Mouse (Mus musculus): Measurements from ENCODE around the gene Clpx. TPM values are rescaled to one million over a fixed set of nuclear protein-coding genes. Genes with fewer than 3 reads are reported as not detected.

The Clpx gene
- polyA plus RNA-seq, 1 experiment from 2014 or later, result 48.5 TPM

DNA sequence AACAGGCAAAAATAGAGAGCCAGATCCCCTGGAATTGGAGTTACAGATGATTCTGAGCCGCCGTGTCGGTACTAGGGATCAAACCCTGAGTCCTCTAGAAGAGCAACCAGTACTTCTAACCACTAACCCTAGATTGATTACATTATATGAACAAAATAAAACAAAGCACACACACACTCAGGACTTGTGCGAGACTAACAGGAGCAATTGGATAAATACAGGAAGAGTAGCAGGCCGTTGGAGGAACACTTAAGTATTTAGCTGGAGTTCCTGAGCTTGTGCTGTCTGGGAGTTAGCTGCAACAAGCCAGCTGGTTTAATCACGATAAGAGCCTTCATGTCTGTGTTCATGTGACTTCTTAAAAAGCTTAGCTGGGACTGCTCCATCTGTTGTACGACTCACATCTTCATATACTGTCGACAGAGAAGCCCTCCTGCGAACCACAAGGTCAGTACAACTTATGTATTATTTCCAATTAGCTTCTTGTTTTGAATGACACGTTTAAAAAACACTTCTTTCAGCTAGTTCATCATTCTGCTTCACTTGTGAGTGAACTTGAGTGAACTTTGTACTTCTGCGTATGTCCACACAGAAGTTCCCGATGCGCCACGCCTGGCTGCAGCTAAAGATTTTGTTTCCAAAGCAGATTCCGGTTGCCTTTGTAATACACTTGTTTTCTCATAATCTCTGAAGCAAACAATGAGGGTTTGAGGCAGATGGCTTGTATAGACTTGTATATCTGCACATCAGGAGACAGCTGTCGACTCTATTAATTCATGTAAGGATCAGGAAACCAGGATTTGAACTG lies 66.8 kb downstream of the Clpx start, which contains the start of gene Ubap1l:
Gene Ubap1l, plus strand, starts transcription at position 401 of the 808 bp plus-strand sequence.
- no peaks in the 10 kb centered on the region for H3K9me3 ChIP-seq
- WGBS, result 70% methylated on average over 16 of the region's 16 CpGs
- H3K27ac ChIP-seq, result no peak within 1 kb of the TSS
- H3K4me2 ChIP-seq (replicated peaks), result no peak within 1 kb of the TSS
- ATAC-seq, result no peak
- H3K27me3 ChIP-seq (replicated peaks), result no peaks in the 10 kb centered on the region
- no peaks in the 10 kb centered on the region for H3K4me1 ChIP-seq (replicated peaks)
- H3K4me3 ChIP-seq (replicated peaks), result no peak within 1 kb of the TSS
- H3K9ac ChIP-seq, result no peak within 1 kb of the TSS
- H3K36me3 ChIP-seq, result peaks cover 21% of the 10 kb centered on the region

DNA sequence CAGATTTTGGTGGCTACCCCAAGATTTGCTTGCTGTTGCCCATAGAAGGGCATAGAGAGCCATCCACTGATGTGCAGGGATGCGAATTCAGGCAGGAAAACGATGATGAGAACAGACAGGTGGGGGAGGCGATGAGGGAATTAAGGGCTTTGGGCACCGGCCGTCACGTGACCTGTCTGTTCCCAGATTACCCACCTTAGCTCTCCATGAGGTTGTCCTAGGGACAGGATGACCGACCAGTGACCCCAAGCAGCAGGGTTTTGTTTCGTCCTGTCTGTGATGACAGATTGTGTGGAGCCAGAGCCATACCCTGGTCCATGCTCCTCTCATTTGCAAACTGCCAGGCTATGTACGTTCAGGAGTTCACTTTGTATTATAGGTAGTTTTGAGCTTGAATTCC lies 69.6 kb downstream of the Clpx start:
- Histone ChIP-seq H3K4me1 (replicated peaks) (no peaks in the 10 kb centered on the region), H3K4me3 (replicated peaks) (no peak overlapping the region), H3K36me3 (peaks cover 11% of the 10 kb centered on the region; the same call in 1 of the 2 replicates), H3K27ac (no peak overlapping the region), H3K9ac (no peak overlapping the region), H3K4me2 (replicated peaks) (no peak overlapping the region), H3K27me3 (replicated peaks) (no peaks in the 10 kb centered on the region), H3K9me3 (no peaks in the 10 kb centered on the region)
- 50% methylated on average over 9 of the region's 9 CpGs for WGBS
- ATAC-seq, result no peak

DNA sequence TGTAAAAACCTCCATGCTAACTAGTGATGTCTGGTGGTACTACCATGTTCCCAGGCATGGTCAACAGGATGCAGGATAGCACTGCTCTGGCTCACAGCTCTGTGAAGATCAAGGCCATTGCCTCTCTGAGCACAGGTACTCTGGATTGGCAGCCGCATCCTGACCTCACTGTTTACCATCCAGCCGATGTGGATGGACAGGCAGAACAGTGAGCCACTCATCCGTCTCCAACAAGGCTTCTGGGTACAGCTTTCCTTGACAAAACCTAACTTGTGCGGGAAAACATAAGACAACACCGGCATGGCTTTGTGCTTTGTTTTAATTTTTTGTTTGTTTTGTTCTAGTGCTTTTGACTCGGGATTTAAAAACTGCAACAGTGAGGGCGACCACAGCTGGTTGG lies 71.7 kb downstream of the Clpx start:
- ATAC-seq, result no peak
- H3K4me2 ChIP-seq (replicated peaks), result no peak overlapping the region
- no peak overlapping the region for H3K27ac ChIP-seq
- no peak overlapping the region for H3K4me3 ChIP-seq (replicated peaks)
- no peak overlapping the region for H3K9ac ChIP-seq
- H3K36me3 ChIP-seq, result no peaks in the 10 kb centered on the region
- no peaks in the 10 kb centered on the region for H3K27me3 ChIP-seq (replicated peaks)
- H3K9me3 ChIP-seq, result no peaks in the 10 kb centered on the region
- 87% methylated on average over 7 of the region's 7 CpGs for WGBS
- H3K4me1 ChIP-seq (replicated peaks), result no peaks in the 10 kb centered on the region

DNA sequence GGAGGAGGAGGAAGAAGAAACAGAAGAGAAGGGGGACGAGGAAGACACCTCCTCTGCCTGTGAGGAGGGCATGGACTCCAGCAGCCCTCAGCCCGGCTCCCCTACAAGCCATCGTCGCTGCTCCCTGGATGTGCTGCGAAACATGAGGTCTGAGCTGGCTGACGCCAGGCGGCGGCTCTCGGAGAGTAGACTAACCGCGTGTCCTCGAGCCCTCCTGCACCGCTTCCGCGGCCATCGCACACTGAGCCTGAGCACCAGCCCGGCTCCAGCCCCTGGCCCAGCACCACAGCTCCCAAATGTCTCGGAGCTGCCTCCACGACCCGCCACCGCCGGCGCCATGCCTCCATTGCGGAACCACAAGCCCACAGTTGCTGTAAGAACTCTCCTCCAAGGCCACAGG lies 77.7 kb downstream of the Clpx start:
- peaks cover 2% of the 10 kb centered on the region; the same call in 1 of the 2 replicates for H3K27me3 ChIP-seq (replicated peaks)
- WGBS, result 86% methylated on average over 24 of the region's 24 CpGs
- no peak overlapping the region for H3K9ac ChIP-seq
- no peak overlapping the region for H3K27ac ChIP-seq
- no peak overlapping the region for H3K4me2 ChIP-seq (replicated peaks)
- no peaks in the 10 kb centered on the region for H3K4me1 ChIP-seq (replicated peaks)
- no peak overlapping the region for H3K4me3 ChIP-seq (replicated peaks)
- H3K9me3 ChIP-seq, result no peaks in the 10 kb centered on the region
- H3K36me3 ChIP-seq, result 0 out of 2 replicates have a peak, but pooled peaks cover 2% of the 10 kb centered on the region
- ATAC-seq, result no peak

DNA sequence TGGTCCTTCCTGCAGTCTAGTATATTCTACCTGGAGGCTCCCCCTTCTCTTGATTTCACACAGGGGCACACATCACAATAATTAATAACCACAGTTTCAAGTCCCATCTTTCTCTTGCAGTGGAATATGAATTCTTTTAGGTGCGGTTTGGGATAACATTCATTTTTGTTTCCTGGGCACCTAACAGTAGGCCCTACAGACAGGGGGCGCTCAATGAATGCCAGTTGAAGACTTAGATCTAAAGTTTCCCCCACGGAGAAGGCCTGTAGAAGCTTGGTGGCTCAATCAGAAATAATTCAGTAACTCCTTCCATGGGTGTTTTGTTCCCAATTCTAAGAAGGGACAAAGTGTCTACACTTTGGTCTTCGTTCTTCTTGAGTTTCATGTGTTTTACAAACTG lies 78.4 kb downstream of the Clpx start:
- no peak overlapping the region for H3K4me2 ChIP-seq (replicated peaks)
- no peak for ATAC-seq
- WGBS, result 76% methylated on average over 4 of the region's 4 CpGs

DNA sequence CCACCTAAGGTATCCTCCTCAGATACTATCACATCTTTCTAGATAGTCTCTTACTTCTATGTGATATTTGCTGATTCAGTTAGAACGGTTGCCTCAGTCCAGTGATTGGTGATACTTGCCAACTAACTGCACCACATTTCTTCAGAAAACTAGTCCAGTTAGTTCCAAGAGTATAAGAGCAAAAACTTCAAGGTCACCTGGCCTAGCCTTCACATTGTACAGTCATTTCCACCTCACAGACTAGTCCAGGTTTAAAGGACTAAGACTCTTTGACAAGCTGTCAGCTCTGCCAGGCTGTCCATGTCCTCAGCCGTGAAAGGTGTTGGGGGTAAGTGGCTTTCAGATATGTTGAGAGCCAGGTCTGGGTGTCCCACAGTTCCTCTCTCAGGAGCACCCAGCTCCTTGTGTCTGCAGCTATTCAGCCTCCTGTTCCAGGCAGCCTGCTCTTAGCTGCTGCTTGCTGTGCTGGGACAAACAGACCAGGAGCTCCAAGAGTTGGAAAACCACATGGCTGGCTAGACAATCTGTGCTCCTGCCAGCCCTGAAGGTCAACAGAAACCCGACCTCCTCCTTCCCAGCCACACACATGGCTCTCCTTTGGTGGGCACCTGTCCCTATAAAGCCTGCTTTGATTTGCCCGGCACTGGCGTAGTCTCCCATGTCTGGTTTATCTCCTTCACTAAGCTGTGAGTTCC lies 80.6 kb downstream of the Clpx start:
- no peak overlapping the region for H3K4me3 ChIP-seq (replicated peaks)
- no peak overlapping the region for H3K27ac ChIP-seq
- 0 out of 2 replicates have a peak, but pooled peaks cover 2% of the 10 kb centered on the region for H3K36me3 ChIP-seq
- H3K27me3 ChIP-seq (replicated peaks), result peaks cover 25% of the 10 kb centered on the region; the same call in 1 of the 2 replicates
- H3K4me1 ChIP-seq (replicated peaks), result no peaks in the 10 kb centered on the region
- no peak for ATAC-seq
- no peaks in the 10 kb centered on the region for H3K9me3 ChIP-seq
- 80% methylated on average over 5 of the region's 5 CpGs for WGBS
- H3K4me2 ChIP-seq (replicated peaks), result no peak overlapping the region
- H3K9ac ChIP-seq, result no peak overlapping the region

More for the DNA sequence above, 78.4 kb downstream of the Clpx start:
- Histone ChIP-seq H3K4me1 (replicated peaks) (no peaks in the 10 kb centered on the region), H3K9me3 (no peaks in the 10 kb centered on the region), H3K27ac (no peak overlapping the region), H3K36me3 (0 out of 2 replicates have a peak, but pooled peaks cover 2% of the 10 kb centered on the region), H3K4me3 (replicated peaks) (no peak overlapping the region), H3K27me3 (replicated peaks) (peaks cover 9% of the 10 kb centered on the region; the same call in 1 of the 2 replicates), H3K9ac (no peak overlapping the region)

DNA sequence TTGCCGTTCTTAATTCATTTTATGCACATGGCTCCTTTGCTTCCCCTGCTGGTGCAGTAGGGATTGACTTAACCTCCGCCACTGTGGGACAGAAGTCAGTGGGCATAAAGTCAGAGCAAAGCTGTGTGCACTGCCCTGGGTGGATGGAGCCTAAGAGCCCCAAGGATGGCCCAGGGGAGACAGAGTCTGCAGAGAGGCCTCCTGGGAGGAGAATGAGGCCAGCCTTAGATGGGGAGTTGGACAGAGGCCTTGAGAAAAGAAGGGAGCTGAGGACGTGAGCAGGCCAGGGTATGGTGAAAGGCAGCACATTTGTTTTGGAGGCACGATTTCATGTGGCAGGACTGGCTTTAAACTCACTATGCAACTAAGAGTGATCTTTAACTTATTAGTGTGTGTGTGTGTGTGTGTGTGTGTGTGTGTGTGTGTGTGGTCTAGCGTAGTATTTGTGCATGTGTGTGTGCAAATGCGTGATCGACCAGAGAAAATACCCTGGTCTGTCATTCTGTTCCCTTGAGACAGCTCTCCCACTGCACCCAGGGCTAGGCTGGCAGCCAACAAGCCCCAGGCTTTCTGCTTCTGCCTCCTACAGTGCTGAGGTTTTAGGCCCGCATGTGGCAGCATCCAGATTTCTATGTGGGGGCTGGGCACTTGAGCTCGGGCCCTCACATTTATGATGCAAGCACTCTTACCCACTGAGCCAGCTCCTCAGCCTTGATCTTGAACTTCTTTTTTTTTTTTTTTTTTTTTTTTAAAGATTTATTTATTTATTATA lies 81.3 kb downstream of the Clpx start:
- no peaks in the 10 kb centered on the region for H3K9me3 ChIP-seq
- H3K4me2 ChIP-seq (replicated peaks), result no peak overlapping the region
- H3K4me3 ChIP-seq (replicated peaks), result no peak overlapping the region
- no peak for ATAC-seq
- no peak overlapping the region for H3K27ac ChIP-seq
- peaks cover 30% of the 10 kb centered on the region; the same call in 1 of the 2 replicates for H3K27me3 ChIP-seq (replicated peaks)
- no peaks in the 10 kb centered on the region for H3K4me1 ChIP-seq (replicated peaks)
- no peak overlapping the region for H3K9ac ChIP-seq
- 0 out of 2 replicates have a peak, but pooled peaks cover 2% of the 10 kb centered on the region for H3K36me3 ChIP-seq
- WGBS, result 87% methylated on average over 9 of the region's 9 CpGs

Other genes starting within 250 kb of the Clpx start
- gene Igdcc4, start 192.8 kb upstream of the Clpx start, polyA plus RNA-seq (2015; fragmentation: Nextera tagmentation; extraction: Ambion mirVana), result 21.1 and 22.7 TPM in 2 replicates
- 0.99 and 1.4 TPM in 2 replicates for gene Igdcc3, start 153.1 kb upstream of the Clpx start, polyA plus RNA-seq (2015; fragmentation: Nextera tagmentation; extraction: Ambion mirVana)
- gene Parp16, start 98.9 kb upstream of the Clpx start, polyA plus RNA-seq (2015; fragmentation: Nextera tagmentation; extraction: Ambion mirVana), result 9.4 and 9.7 TPM in 2 replicates
- 1.5 and 1.8 TPM in 2 replicates for gene Cilp, start 29.1 kb upstream of the Clpx start, polyA plus RNA-seq (2015; fragmentation: Nextera tagmentation; extraction: Ambion mirVana)
- gene Pdcd7, start 51.8 kb downstream of the Clpx start, polyA plus RNA-seq (2015; fragmentation: Nextera tagmentation; extraction: Ambion mirVana), result 8.7 TPM in 2 replicates
- 0.21 and 0.40 TPM in 2 replicates for gene Ubap1l, start 66.8 kb downstream of the Clpx start, polyA plus RNA-seq (2015; fragmentation: Nextera tagmentation; extraction: Ambion mirVana)
- 2.5 and 2.6 TPM in 2 replicates for gene Kbtbd13, start 97.4 kb downstream of the Clpx start, polyA plus RNA-seq (2015; fragmentation: Nextera tagmentation; extraction: Ambion mirVana)
- gene Rasl12, start 104.2 kb downstream of the Clpx start, polyA plus RNA-seq (2015; fragmentation: Nextera tagmentation; extraction: Ambion mirVana), result 4.2 and 4.7 TPM in 2 replicates
- gene Slc51b, start 128.7 kb downstream of the Clpx start, polyA plus RNA-seq (2015; fragmentation: Nextera tagmentation; extraction: Ambion mirVana), result 7.4 and 8.7 TPM in 2 replicates
- 18.6 and 22.1 TPM in 2 replicates for gene Mtfmt, start 141.5 kb downstream of the Clpx start, polyA plus RNA-seq (2015; fragmentation: Nextera tagmentation; extraction: Ambion mirVana)
- gene Spg21, start 166.7 kb downstream of the Clpx start, polyA plus RNA-seq (2015; fragmentation: Nextera tagmentation; extraction: Ambion mirVana), result 90.2 and 102 TPM in 2 replicates
- not detected in 2 replicates for gene Ankdd1a, start 225.9 kb downstream of the Clpx start, polyA plus RNA-seq (2015; fragmentation: Nextera tagmentation; extraction: Ambion mirVana)

All from intestine, embryonic 15.5 days (tissue).